Mouse (Mus musculus): Measurements from ENCODE around the gene 4921524J17Rik.

The 4921524J17Rik gene

GRCm38 (mm10) chr8:85432168-85433016 is at the start of gene 4921524J17Rik:
Gene 4921524J17Rik, minus strand, starts transcription at chr8:85432833.
- peak; percentile 94 to 96 for DNase-seq

- DNase-seq: no peak
Measured at GRCm38 (mm10) chr8:85482427-85482826, 49.8 kb upstream of the 4921524J17Rik start.

GRCm38 (mm10) chr8:85481900-85482299 is 49.3 kb upstream of the 4921524J17Rik start:
- peak; percentile 46 to 55 for DNase-seq

GRCm38 (mm10) chr8:85479710-85480109 is 47.1 kb upstream of the 4921524J17Rik start:
- no peak for DNase-seq

- DNase-seq: no peak
Measured at GRCm38 (mm10) chr8:85478397-85478796, 45.8 kb upstream of the 4921524J17Rik start.

- no peak for DNase-seq
Measured at GRCm38 (mm10) chr8:85476970-85477545, 44.4 kb upstream of the 4921524J17Rik start.

- no peak for DNase-seq
Measured at GRCm38 (mm10) chr8:85474924-85475323, 42.3 kb upstream of the 4921524J17Rik start.

- no peak for DNase-seq
Measured at GRCm38 (mm10) chr8:85473246-85473645, 40.6 kb upstream of the 4921524J17Rik start.

GRCm38 (mm10) chr8:85472800-85473199 is 40.2 kb upstream of the 4921524J17Rik start:
- no peak for DNase-seq

- no peak for DNase-seq
Measured at GRCm38 (mm10) chr8:85470753-85471152, 38.1 kb upstream of the 4921524J17Rik start.

GRCm38 (mm10) chr8:85466056-85466455 is 33.4 kb upstream of the 4921524J17Rik start:
- DNase-seq: no peak

GRCm38 (mm10) chr8:85464316-85464715 is 31.7 kb upstream of the 4921524J17Rik start:
- no peak for DNase-seq

GRCm38 (mm10) chr8:85462441-85462840 is 29.8 kb upstream of the 4921524J17Rik start:
- no peak for DNase-seq

- DNase-seq: no peak
Measured at GRCm38 (mm10) chr8:85461377-85461776, 28.7 kb upstream of the 4921524J17Rik start.

- no peak for DNase-seq
Measured at GRCm38 (mm10) chr8:85460804-85461203, 28.2 kb upstream of the 4921524J17Rik start.

GRCm38 (mm10) chr8:85459582-85459981 is 26.9 kb upstream of the 4921524J17Rik start:
- DNase-seq: no peak

GRCm38 (mm10) chr8:85456536-85456935 is 23.9 kb upstream of the 4921524J17Rik start:
- peak in 1 of 2 experiments; percentile 54 for DNase-seq

GRCm38 (mm10) chr8:85454750-85455149 is 22.1 kb upstream of the 4921524J17Rik start:
- DNase-seq: no peak

- no peak for DNase-seq
Measured at GRCm38 (mm10) chr8:85453256-85453655, 20.6 kb upstream of the 4921524J17Rik start.

- no peak for DNase-seq
Measured at GRCm38 (mm10) chr8:85452328-85452727, 19.7 kb upstream of the 4921524J17Rik start.

GRCm38 (mm10) chr8:85450335-85450734 is 17.7 kb upstream of the 4921524J17Rik start:
- no peak for DNase-seq

- no peak for DNase-seq
Measured at GRCm38 (mm10) chr8:85445936-85446685, 13.5 kb upstream of the 4921524J17Rik start.

GRCm38 (mm10) chr8:85444092-85444491 is 11.5 kb upstream of the 4921524J17Rik start:
- no peak for DNase-seq

Data from spleen, adult 18-20 months (tissue).